Mouse (Mus musculus): ENCODE results near the gene Slc25a13. TPM values are rescaled to one million over a fixed set of nuclear protein-coding genes. Genes with fewer than 3 reads are reported as not detected.

Gene Slc25a13
- polyA plus RNA-seq, 1 experiment from 2014 or later = 42.8 TPM

DNA sequence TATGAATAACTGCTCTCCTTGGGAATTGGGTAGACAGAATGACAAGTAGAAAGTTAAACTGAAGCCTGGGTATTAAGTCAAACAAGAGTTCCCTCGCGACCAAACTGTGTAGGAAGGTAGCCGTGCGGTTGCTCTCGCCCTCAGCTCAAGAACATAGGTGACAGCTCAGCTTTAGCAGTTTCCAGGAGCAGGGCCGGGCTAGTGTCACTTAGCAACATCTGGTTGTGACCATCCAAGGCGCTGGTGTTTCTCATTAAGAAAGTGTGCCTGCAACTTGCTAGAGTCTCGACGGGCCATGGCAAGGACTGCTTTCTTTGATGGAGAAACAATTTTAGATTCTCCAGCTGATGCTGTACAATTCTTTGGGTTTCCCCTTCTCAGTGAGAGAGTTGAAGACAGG is 200.0 kb downstream of the Slc25a13 start:
- ATAC-seq (replicated peaks; ENCODE audit: insufficient number of reproducible peaks, low FRiP score, low TSS enrichment, low read depth) = no peak
- H3K4me1 ChIP-seq (ENCODE audit: control insufficient read depth, insufficient read depth, low read length) = no peaks in the 10 kb centered on the region
- H3K4me3 ChIP-seq (ENCODE audit: low read depth, low read length) = no peak overlapping the region
- no peaks in the 10 kb centered on the region for H3K27me3 ChIP-seq (ENCODE audit: control insufficient read depth, insufficient read depth, low read length)
- no peaks in the 10 kb centered on the region for H3K9me3 ChIP-seq (replicated peaks; ENCODE audit: control insufficient read depth, low read length)
- H3K36me3 ChIP-seq (replicated peaks; ENCODE audit: control insufficient read depth, insufficient read depth, low read depth, low read length) = no peaks in the 10 kb centered on the region
- H3K9ac ChIP-seq (replicated peaks; ENCODE audit: low read length) = no peak overlapping the region
- H3K4me2 ChIP-seq (ENCODE audit: low read depth, low read length) = no peak overlapping the region
- 24% methylated on average over 9 of the region's 9 CpGs for WGBS
- H3K27ac ChIP-seq (replicated peaks; ENCODE audit: low read depth, low read length) = no peak overlapping the region
- peak; percentile 68 for DNase-seq (ENCODE audit: low spot score)

DNA sequence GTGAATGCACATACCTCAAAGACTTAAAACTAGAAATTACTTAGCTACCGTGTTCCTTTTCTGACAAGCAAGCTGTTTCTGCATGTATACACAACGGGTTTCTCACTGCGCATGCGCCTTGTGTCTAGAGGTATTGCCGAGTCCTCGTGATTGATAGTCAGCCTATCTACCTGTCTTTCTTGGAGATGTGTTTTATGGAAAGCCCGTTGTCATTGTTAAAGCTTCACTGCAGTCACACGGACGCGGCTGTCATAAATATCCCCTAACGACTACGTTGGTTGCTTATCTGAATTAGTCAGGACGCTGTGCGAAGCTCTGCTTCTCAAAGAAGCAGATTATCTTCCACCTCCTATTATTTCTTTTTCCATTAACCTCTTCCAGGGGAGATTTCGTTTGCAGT is 201.4 kb downstream of the Slc25a13 start:
- no peaks in the 10 kb centered on the region for H3K36me3 ChIP-seq (replicated peaks; ENCODE audit: control insufficient read depth, insufficient read depth, low read depth, low read length)
- DNase-seq (ENCODE audit: low spot score) (no peak), ATAC-seq (replicated peaks; ENCODE audit: insufficient number of reproducible peaks, low FRiP score, low TSS enrichment, low read depth) (no peak)
- H3K9me3 ChIP-seq (replicated peaks; ENCODE audit: control insufficient read depth, low read length) = no peaks in the 10 kb centered on the region
- 84% methylated on average over 15 of the region's 15 CpGs for WGBS
- H3K27ac ChIP-seq (replicated peaks; ENCODE audit: low read depth, low read length) = no peak overlapping the region
- no peak overlapping the region for H3K4me2 ChIP-seq (ENCODE audit: low read depth, low read length)
- H3K4me1 ChIP-seq (ENCODE audit: control insufficient read depth, insufficient read depth, low read length) = no peaks in the 10 kb centered on the region
- H3K4me3 ChIP-seq (ENCODE audit: low read depth, low read length) = no peak overlapping the region
- H3K27me3 ChIP-seq (ENCODE audit: control insufficient read depth, insufficient read depth, low read length) = no peaks in the 10 kb centered on the region
- no peak overlapping the region for H3K9ac ChIP-seq (replicated peaks; ENCODE audit: low read length)

DNA sequence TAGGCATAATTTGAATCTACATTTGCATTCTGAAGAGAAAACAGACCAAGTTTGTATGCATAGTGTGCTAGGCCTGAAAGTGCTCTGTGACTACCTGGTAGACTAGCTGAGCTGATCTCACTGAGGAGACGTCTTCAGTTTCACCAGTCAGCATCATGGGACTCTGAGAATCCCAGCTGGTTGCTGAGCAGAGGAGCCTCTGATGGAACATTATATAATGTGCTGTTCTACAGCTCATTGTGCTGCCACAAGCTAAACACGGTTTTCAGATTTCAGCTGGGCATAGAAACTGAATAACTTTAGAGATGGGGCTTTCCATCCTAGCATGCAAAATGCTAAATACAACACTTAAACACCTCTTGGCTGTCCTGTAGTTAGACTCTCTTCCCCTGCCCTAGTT is 205.6 kb downstream of the Slc25a13 start:
- DNase-seq (ENCODE audit: low spot score) = no peak
- H3K4me1 ChIP-seq (ENCODE audit: control insufficient read depth, insufficient read depth, low read length) = no peaks in the 10 kb centered on the region
- H3K4me2 ChIP-seq (ENCODE audit: low read depth, low read length) = no peak overlapping the region
- H3K9me3 ChIP-seq (replicated peaks; ENCODE audit: control insufficient read depth, low read length) = no peaks in the 10 kb centered on the region
- no peaks in the 10 kb centered on the region for H3K36me3 ChIP-seq (replicated peaks; ENCODE audit: control insufficient read depth, insufficient read depth, low read depth, low read length)
- no peak overlapping the region for H3K9ac ChIP-seq (replicated peaks; ENCODE audit: low read length)
- H3K27me3 ChIP-seq (ENCODE audit: control insufficient read depth, insufficient read depth, low read length) = no peaks in the 10 kb centered on the region
- WGBS = 76% methylated on average over 2 of the region's 2 CpGs
- H3K4me3 ChIP-seq (ENCODE audit: low read depth, low read length) = no peak overlapping the region
- ATAC-seq (replicated peaks; ENCODE audit: insufficient number of reproducible peaks, low FRiP score, low TSS enrichment, low read depth) = no peak
- no peak overlapping the region for H3K27ac ChIP-seq (replicated peaks; ENCODE audit: low read depth, low read length)

DNA sequence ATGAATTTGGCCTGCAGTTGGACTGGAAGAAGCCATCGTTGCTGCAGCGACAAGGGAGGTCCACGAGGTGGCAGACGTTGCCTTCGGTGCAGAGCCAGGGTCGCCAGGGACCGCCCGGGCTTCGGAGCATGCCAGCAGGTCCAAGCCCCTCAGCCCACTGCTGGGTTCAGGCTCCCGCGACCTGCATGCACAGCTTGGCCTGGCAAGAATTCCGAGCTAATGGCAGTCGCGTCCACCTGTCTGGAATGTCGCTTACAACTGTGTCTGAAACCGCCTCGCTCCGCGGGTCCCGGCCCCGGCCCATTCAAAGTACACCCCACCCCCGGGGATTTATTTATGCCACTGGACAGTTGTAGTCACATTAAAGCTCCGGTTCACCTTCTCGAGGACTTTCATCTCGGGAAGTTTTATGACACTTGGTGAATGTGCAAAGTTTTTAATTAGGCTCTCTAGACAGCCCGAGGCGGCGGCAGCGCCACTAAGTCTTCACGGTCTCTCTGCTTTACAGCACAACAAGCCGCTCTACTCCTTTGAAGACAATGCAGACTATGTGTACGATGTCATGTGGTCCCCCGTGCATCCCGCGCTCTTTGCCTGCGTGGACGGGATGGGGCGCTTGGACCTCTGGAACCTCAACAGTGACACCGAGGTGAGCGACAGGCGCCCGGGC is 211.1 kb downstream of the Slc25a13 start:
- 1% methylated on average over 42 of the region's 42 CpGs for WGBS
- H3K27ac ChIP-seq (replicated peaks; ENCODE audit: low read depth, low read length) = no peak overlapping the region
- peak; percentile 99 for ATAC-seq (replicated peaks; ENCODE audit: insufficient number of reproducible peaks, low FRiP score, low TSS enrichment, low read depth)

DNA sequence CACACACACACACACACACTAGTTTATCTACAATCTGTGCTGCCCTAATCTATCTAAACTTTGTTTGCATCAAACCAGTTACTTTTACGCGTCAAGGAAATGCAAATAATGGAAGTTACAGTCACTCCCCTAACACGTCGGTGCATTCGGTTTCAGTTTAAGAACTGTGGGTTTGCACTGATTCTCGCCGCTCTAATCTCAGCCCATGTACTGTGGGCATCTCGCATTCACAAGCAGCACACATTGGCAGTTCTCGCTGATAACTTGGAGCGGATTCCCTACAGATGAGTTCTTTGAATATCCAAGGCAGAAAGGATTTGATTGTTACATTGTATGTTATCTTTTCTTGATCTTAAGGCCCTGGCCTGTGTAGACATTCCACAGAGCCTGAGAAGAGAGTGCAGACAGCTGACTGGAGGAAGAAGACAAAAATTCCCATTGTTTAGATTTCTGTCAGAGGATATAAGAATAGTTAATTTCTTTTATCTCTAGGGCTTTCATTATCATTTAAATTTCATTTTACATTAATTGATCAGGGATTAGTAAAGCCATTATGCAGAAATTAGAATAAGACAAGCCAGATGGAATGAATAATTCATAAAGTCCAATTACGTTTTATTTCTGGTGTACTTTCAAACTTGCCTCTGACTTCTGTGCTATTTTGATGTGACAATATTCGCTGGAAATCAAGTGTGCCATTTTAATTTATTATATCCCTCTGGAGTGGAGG is 212.1 kb downstream of the Slc25a13 start:
- 64% methylated on average over 12 of the region's 12 CpGs for WGBS
- Histone ChIP-seq H3K4me3 (ENCODE audit: low read depth, low read length) (no peak overlapping the region), H3K4me1 (ENCODE audit: control insufficient read depth, insufficient read depth, low read length) (no peaks in the 10 kb centered on the region), H3K27me3 (ENCODE audit: control insufficient read depth, insufficient read depth, low read length) (no peaks in the 10 kb centered on the region), H3K4me2 (ENCODE audit: low read depth, low read length) (no peak overlapping the region), H3K27ac (replicated peaks; ENCODE audit: low read depth, low read length) (no peak overlapping the region), H3K9me3 (replicated peaks; ENCODE audit: control insufficient read depth, low read length) (no peaks in the 10 kb centered on the region), H3K36me3 (replicated peaks; ENCODE audit: control insufficient read depth, insufficient read depth, low read depth, low read length) (no peaks in the 10 kb centered on the region), H3K9ac (replicated peaks; ENCODE audit: low read length) (no peak overlapping the region)
- DNase-seq (ENCODE audit: low spot score) = no peak
- ATAC-seq (replicated peaks; ENCODE audit: insufficient number of reproducible peaks, low FRiP score, low TSS enrichment, low read depth) = no peak

More for the DNA sequence above, 211.1 kb downstream of the Slc25a13 start:
- DNase-seq (ENCODE audit: low spot score) = peak; percentile 93
- Histone ChIP-seq H3K27me3 (ENCODE audit: control insufficient read depth, insufficient read depth, low read length) (no peaks in the 10 kb centered on the region), H3K36me3 (replicated peaks; ENCODE audit: control insufficient read depth, insufficient read depth, low read depth, low read length) (no peaks in the 10 kb centered on the region), H3K9me3 (replicated peaks; ENCODE audit: control insufficient read depth, low read length) (no peaks in the 10 kb centered on the region), H3K9ac (replicated peaks; ENCODE audit: low read length) (peak overlapping the region; percentile 60), H3K4me2 (ENCODE audit: low read depth, low read length) (peak overlapping the region; percentile 87), H3K4me3 (ENCODE audit: low read depth, low read length) (peak overlapping the region; percentile 46), H3K4me1 (ENCODE audit: control insufficient read depth, insufficient read depth, low read length) (no peaks in the 10 kb centered on the region)

DNA sequence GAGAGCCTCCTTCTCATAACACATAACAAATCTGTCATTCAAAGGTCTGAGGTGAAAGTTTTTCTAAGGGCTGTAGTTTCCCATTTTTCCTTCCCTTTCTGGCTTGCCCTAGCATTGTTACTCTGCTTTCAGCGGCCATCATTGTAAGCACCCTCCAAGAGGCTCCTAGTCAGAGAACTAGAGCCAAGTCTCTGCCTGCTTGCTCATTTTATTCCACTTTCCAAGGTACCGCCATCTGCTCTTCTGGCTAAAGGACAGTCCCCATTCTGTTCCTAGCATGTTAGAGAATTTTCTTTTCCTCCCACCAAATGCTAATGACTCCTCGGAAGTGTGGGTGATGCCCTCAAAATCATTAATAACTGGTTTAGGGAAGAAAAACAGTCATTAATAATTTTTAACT is 214.9 kb downstream of the Slc25a13 start:
- H3K9ac ChIP-seq (replicated peaks; ENCODE audit: low read length) = no peak overlapping the region
- H3K9me3 ChIP-seq (replicated peaks; ENCODE audit: control insufficient read depth, low read length) = no peaks in the 10 kb centered on the region
- H3K27me3 ChIP-seq (ENCODE audit: control insufficient read depth, insufficient read depth, low read length) = no peaks in the 10 kb centered on the region
- H3K4me2 ChIP-seq (ENCODE audit: low read depth, low read length) = no peak overlapping the region
- no peak overlapping the region for H3K4me3 ChIP-seq (ENCODE audit: low read depth, low read length)
- DNase-seq (ENCODE audit: low spot score) (no peak), ATAC-seq (replicated peaks; ENCODE audit: insufficient number of reproducible peaks, low FRiP score, low TSS enrichment, low read depth) (no peak)
- no peaks in the 10 kb centered on the region for H3K36me3 ChIP-seq (replicated peaks; ENCODE audit: control insufficient read depth, insufficient read depth, low read depth, low read length)
- no peak overlapping the region for H3K27ac ChIP-seq (replicated peaks; ENCODE audit: low read depth, low read length)
- WGBS = 87% methylated on average over 3 of the region's 3 CpGs
- H3K4me1 ChIP-seq (ENCODE audit: control insufficient read depth, insufficient read depth, low read length) = no peaks in the 10 kb centered on the region

DNA sequence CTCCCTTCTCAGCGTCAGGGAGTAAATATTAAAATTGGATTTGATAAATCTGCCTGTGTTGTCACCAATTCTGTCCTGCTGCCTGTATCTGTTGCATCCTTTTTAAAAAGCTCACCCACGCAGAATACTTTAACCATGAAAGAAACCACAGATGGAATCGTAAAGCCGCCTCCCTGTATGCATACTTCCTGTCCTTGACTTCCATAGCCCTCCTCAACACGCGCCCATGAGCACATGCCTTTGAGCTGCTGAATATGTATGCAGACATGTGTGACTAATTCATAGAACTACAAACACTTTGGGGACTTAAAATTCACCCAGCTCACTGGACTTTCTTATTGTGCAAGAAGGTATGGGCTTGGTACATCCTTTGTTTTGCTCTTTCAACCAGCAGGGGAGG is 219.4 kb downstream of the Slc25a13 start:
- WGBS = 69% methylated on average over 6 of the region's 6 CpGs
- no peaks in the 10 kb centered on the region for H3K36me3 ChIP-seq (replicated peaks; ENCODE audit: control insufficient read depth, insufficient read depth, low read depth, low read length)
- no peak overlapping the region for H3K9ac ChIP-seq (replicated peaks; ENCODE audit: low read length)
- no peak overlapping the region for H3K27ac ChIP-seq (replicated peaks; ENCODE audit: low read depth, low read length)
- H3K9me3 ChIP-seq (replicated peaks; ENCODE audit: control insufficient read depth, low read length) = no peaks in the 10 kb centered on the region
- no peaks in the 10 kb centered on the region for H3K27me3 ChIP-seq (ENCODE audit: control insufficient read depth, insufficient read depth, low read length)
- DNase-seq (ENCODE audit: low spot score) = no peak
- H3K4me2 ChIP-seq (ENCODE audit: low read depth, low read length) = no peak overlapping the region
- H3K4me3 ChIP-seq (ENCODE audit: low read depth, low read length) = no peak overlapping the region
- no peak for ATAC-seq (replicated peaks; ENCODE audit: insufficient number of reproducible peaks, low FRiP score, low TSS enrichment, low read depth)
- no peaks in the 10 kb centered on the region for H3K4me1 ChIP-seq (ENCODE audit: control insufficient read depth, insufficient read depth, low read length)

DNA sequence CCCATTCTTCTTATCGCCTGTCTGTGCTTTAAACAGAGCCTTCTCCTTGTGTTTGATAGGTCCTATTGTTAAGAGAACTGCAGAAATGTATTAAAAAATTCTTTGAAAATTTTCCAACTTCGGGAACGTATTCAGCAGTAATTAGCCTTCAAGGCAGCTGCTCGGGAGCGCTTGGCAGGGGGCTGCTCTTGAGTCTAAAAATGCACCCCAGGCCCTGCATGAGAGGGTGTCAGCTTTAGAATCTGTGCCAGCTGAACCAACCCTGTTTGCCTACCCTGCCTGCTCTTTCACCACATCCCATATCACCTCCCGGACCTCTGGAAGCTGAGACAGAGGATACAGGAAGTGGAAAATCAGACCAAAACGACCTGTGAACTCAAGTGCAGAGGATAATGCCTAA is 223.9 kb downstream of the Slc25a13 start:
- ATAC-seq (replicated peaks; ENCODE audit: insufficient number of reproducible peaks, low FRiP score, low TSS enrichment, low read depth) = no peak
- no peak overlapping the region for H3K27ac ChIP-seq (replicated peaks; ENCODE audit: low read depth, low read length)
- WGBS = 40% methylated on average over 7 of the region's 7 CpGs
- H3K9me3 ChIP-seq (replicated peaks; ENCODE audit: control insufficient read depth, low read length) = no peaks in the 10 kb centered on the region
- no peak for DNase-seq (ENCODE audit: low spot score)
- H3K27me3 ChIP-seq (ENCODE audit: control insufficient read depth, insufficient read depth, low read length) = no peaks in the 10 kb centered on the region
- no peak overlapping the region for H3K4me3 ChIP-seq (ENCODE audit: low read depth, low read length)
- H3K36me3 ChIP-seq (replicated peaks; ENCODE audit: control insufficient read depth, insufficient read depth, low read depth, low read length) = no peaks in the 10 kb centered on the region
- H3K9ac ChIP-seq (replicated peaks; ENCODE audit: low read length) = no peak overlapping the region
- no peaks in the 10 kb centered on the region for H3K4me1 ChIP-seq (ENCODE audit: control insufficient read depth, insufficient read depth, low read length)
- no peak overlapping the region for H3K4me2 ChIP-seq (ENCODE audit: low read depth, low read length)

Data from embryonic facial prominence, embryonic 11.5 days (tissue).